Mouse (Mus musculus) thymus, postnatal 25 days (tissue): ENCODE data around the gene Ccdc40.

Experiments used
- DNase-seq: peaks from one replicate; pipeline ENCODE4 v3.0.0; 2022

Gene Ccdc40

GRCm38 (mm10) chr11:119228091-119228781, at the start of gene Ccdc40, which contains the start of gene Tbc1d16:
Gene Ccdc40 (plus strand): TSS chr11:119228572.
Gene Tbc1d16 (minus strand): TSS chr11:119228499.
- DNase-seq: peak; percentile 68

- DNase-seq: no peak
These were observed 47.4 kb upstream of the Ccdc40 start for GRCm38 (mm10) chr11:119180824-119181582.

- DNase-seq: no peak
These were observed 46.4 kb upstream of the Ccdc40 start for GRCm38 (mm10) chr11:119181861-119182395.

DNA sequence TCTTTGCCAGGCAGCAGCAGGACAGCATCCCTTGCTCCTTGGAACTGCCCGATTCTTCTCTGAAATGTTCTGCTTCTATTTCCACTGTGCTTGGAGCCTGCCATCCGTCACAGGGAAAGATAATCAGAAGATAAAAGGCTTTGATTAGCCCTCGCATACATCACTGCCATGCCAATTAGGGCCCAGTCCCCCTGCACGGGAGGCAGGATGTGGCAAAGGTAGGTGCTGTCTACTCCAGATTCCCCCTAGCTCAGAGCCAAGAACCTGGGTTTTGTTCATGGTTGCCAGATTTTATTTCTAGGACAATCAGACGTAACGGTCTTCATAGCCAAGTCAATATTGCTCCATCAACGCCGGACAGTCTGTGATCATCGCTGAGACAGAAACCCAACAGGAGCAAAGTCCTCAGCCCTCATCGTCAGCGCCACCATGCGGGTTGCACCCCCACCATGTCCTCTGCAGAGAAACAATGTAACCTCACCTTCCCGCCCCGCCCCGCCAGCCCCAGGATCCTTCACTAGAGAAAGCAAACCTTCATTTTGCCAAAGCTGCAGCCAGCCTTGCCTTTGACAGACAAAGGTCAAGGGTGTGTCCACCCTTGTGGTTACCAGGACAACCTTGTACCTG, 44.6 kb upstream of the Ccdc40 start:
- no peak for DNase-seq

- DNase-seq: no peak
These were observed 42.0 kb upstream of the Ccdc40 start for GRCm38 (mm10) chr11:119186381-119186780.

- DNase-seq: peak; percentile 78
These were observed 41.2 kb upstream of the Ccdc40 start for GRCm38 (mm10) chr11:119186989-119187799.

DNA sequence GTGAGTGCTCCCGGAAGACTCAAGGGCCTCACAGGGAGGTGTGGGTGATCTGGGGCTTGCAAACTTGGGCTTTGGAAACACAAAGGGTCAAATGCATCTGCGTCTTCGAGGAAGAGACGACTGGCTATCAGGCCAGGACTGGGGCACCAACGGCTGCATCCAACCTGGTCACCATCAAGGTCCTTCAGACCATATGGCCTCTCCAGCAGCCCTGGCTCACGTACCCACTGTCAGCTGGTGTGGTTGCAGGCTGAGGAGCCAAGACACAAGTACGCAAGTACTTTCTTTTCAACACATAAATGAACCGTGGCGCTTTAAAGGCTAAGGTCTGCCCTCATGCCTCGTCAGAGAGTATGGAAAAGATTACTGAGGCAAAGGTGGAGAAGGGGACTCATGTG, 40.6 kb upstream of the Ccdc40 start:
- no peak for DNase-seq

DNA sequence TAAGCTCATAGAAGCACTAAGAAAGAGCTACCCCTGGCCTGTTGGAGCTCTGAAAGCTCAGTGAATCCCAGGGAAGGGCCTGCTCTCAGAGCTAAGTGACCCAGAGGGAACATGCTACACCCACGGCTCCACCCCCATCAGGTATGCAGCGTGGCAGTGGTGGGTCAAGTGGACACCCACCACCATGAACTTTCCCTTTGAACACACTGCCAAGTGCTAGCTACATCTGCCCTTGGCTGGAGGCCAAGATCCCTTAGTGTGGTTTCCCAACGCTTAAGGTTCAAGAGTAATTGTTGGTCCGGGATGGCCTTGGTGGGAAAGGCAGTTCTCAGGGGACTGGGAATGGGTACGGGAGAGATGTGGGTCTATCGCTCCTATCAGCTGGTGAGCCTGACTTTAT, 40.0 kb upstream of the Ccdc40 start:
- no peak for DNase-seq

GRCm38 (mm10) chr11:119189319-119189718, 39.1 kb upstream of the Ccdc40 start:
- no peak for DNase-seq

DNA sequence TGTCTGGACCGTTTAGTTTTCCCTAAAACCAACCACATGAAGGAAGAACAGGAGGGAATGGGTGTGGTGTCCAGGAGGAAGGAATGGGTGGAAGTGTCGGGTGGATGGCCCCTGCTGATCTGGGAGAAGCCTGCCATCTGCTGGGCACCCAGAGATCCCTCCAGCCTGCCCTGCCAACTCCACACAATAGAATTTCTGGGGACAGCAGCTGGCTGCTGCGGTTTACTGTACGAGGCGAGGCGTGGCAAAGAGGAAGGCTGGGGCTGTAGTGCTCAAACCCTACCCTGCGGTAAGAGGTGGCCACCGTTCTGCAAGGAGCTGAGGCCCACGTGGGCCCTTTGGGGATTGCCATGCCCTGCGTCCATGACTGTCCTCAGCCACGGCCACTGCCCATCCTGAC, 37.9 kb upstream of the Ccdc40 start:
- DNase-seq: peak; percentile 71

DNA sequence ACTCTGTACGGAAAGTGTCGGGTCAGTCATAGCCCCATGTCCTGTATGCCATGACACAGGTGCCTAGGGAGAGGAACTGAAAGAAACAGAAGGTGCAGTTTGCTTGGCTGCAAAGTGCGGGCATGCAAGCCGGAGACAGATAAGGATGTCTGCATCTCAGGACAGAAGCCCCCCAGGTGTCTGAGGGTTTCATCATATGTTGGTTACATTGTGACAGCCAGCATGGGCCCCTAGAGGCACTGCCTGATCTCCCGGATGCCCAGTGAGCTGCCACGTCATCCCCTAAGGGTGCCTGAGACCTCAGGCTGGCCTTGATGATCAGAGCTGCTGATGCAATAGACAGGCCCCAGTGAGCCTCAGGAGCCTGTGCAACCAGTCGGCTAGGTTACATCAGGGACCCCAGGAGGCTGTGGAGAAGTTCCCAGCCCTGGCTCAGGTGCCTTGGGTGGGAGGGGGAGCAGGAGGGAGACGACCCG, 36.7 kb upstream of the Ccdc40 start:
- DNase-seq: no peak

DNA sequence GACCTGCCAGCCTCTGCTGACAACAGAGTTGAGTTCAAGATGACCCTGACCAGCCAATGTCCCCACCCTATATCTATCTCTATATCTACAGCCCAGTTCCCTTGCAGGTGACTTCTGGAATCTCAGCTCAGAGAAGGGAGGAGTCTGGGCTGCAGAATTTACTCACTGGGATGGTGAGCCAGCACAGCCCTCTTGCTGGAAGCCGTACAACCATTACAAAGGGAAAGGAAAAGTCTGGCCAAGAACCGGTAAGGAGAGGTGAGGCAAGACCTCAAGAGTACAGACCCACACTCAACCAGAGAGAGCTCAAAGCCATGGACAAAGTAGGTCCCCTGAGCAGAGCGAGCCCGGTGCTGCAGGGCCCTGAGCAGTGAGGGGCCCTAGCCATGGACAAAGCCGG, 36.2 kb upstream of the Ccdc40 start:
- no peak for DNase-seq

- no peak for DNase-seq
These were observed 35.8 kb upstream of the Ccdc40 start for GRCm38 (mm10) chr11:119192605-119193004.

GRCm38 (mm10) chr11:119197618-119198563, 30.5 kb upstream of the Ccdc40 start:
- no peak for DNase-seq

GRCm38 (mm10) chr11:119198564-119199232, 29.7 kb upstream of the Ccdc40 start:
- peak; percentile 53 for DNase-seq

DNA sequence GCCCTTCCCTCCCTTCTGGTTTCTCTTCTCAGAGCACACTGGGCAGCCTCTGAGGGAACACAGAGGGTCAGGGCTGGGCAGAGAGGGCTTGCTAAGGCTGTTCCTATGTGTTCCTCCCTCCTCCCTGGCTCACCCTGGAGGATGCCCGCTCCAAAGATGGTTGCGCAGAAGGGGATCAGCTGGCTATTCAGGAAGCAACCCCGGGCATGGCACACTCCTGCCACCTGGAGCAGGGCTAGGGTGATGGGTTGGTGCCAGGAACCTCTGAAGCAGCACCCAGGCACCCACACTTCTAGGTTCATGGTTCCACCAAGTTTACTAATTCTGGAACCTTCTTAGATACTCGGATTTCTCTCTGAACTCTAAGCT, 29.2 kb upstream of the Ccdc40 start:
- DNase-seq: no peak

- no peak for DNase-seq
These were observed 24.9 kb upstream of the Ccdc40 start for GRCm38 (mm10) chr11:119203423-119203822.

- no peak for DNase-seq
These were observed 22.6 kb upstream of the Ccdc40 start for GRCm38 (mm10) chr11:119205738-119206137.

DNA sequence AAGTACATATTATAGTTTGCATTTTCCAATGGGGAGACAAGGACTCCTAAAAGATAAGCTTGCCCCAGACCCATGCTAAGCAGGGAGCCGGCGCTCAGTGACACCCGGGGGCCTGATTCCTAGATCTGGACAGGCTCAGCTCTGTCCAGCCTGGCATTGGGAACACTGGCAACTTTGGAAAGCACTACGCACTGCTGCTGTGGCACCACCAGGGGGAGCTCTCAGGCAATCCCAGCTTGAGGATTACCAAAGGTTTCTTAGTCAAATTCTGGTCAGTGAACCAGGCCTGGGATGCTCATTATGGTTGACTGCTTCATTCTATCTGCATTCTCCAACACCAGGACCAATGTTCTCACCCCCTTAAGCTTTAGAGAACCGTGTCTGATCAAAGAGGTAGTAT, 21.8 kb upstream of the Ccdc40 start:
- peak; percentile 48 for DNase-seq

DNA sequence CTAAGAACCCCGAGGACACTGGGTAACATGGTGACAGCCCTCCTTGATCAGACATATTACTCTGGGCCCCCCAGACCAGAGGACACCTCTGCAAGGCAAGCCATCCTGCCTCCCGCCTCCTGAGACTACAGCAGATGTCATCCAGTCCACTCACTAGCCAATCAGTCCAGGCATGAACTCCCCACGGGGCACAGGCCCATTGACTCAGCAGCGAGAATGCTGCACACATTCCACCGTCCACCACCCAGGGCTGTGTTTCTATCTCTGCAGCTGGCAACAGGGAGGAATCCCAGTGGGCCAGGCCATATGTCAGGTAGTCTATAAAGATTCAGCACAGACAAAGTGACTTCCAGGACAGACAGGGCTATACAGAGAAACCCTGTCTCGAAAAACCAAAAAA, 20.4 kb upstream of the Ccdc40 start:
- no peak for DNase-seq

DNA sequence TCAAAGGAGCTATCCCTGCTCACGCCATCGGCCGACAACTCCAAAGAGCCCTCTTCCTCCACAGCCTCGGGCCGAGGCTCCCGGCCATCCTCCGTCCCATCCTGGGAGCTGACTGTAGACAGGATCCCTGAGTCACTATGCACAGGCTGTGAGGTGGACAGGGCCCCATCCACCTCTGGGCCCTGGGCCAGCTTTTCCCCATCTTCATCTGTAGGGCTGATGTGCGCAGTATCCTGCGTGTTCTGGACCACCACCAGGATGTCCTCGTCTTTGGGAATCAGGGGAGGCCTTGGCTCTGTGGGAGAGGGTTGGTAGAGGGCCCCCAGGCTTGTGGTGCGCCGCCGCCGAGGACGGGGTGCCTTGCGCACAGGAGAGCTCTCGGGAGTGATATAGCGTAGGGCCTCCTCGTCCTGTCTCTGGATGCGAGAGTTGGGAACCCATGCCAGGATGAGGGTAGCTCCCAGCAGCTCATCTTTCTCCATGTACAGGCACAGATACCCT, 19.5 kb upstream of the Ccdc40 start:
- no peak for DNase-seq
